Mouse (Mus musculus) heart, postnatal 14 days (tissue): Measurements from ENCODE around the gene Tshz3. TPM values are rescaled to one million over a fixed set of nuclear protein-coding genes. Genes with fewer than 3 reads are reported as not detected.

ENCODE experiments used
- DNase-seq, 2 experiments: peaks; one replicate each; pipeline ENCODE4 v3.0.0; 2021 to 2022
- intact Hi-C: fragments of 180-260 bp; cut with DNase I; formaldehyde crosslinking; loops from one replicate; pipeline ENCODE4 v1.15.1; 2025
- long read RNA-seq, 2 experiments: library from polyadenylated mRNA; stranded (forward); transcript quantifications; one replicate each; pipeline ENCODE4 v2.0.0; 2021
- total RNA-seq, 2 experiments: library from RNA; stranded (reverse); gene quantifications; 2 replicates each; pipeline ENCODE4 v1.2.3; 2021

Gene Tshz3
- total RNA-seq: 1 to 10 TPM; 5.7 to 6.1 TPM
- long read RNA-seq, experiment 1, partial matches to known transcripts: 0 of 1 reads
- long read RNA-seq, experiment 1, other reads (novel, unspliced or antisense): 1 of 1 reads
- long read RNA-seq, experiment 2: 0 reads

- intact Hi-C loops: loop anchor here (10.0 kb wide), 2 partner anchors 277 to 647 kb away; no protein-coding TSS in a partner anchor
- peak; percentile 75 to 83 for DNase-seq
Measured at GRCm38 (mm10) chr7:36697856-36698588, at the start of gene Tshz3. Tshz3 (plus strand) TSS chr7:36698118.

GRCm38 (mm10) chr7:36655931-36656330 is 42.0 kb upstream of the Tshz3 start:
- DNase-seq: no peak
- intact Hi-C loops: no loop called here

GRCm38 (mm10) chr7:36656401-36656800 is 41.5 kb upstream of the Tshz3 start:
- no peak for DNase-seq
- intact Hi-C loops: no loop called here

GRCm38 (mm10) chr7:36658331-36658730 is 39.6 kb upstream of the Tshz3 start:
- no peak for DNase-seq
- intact Hi-C loops: no loop called here

- intact Hi-C loops: no loop called here
- no peak for DNase-seq
Measured at GRCm38 (mm10) chr7:36659265-36659664, 38.7 kb upstream of the Tshz3 start.

- peak in 1 of 2 experiments; percentile 17 for DNase-seq
- intact Hi-C loops: loop anchor here (10.0 kb wide), 1 partner anchor 684 kb away; no protein-coding TSS in a partner anchor
Measured at GRCm38 (mm10) chr7:36660654-36661053, 37.3 kb upstream of the Tshz3 start.

- intact Hi-C loops: loop anchor here (10.0 kb wide), 1 partner anchor 681 kb away; no protein-coding TSS in a partner anchor
Measured at GRCm38 (mm10) chr7:36663431-36663830, 34.5 kb upstream of the Tshz3 start.

GRCm38 (mm10) chr7:36667767-36668166 is 30.2 kb upstream of the Tshz3 start:
- peak in 1 of 2 experiments; percentile 19 for DNase-seq
- intact Hi-C loops: loop anchor here (10.0 kb wide), 1 partner anchor 677 kb away; no protein-coding TSS in a partner anchor

More at GRCm38 (mm10) chr7:36663431-36663830, 34.5 kb upstream of the Tshz3 start:
- peak; percentile 36 to 69 for DNase-seq

- intact Hi-C loops: no loop called here
Measured at GRCm38 (mm10) chr7:36678031-36678430, 19.9 kb upstream of the Tshz3 start.

GRCm38 (mm10) chr7:36678510-36678909 is 19.4 kb upstream of the Tshz3 start:
- no peak for DNase-seq
- intact Hi-C loops: no loop called here

More at GRCm38 (mm10) chr7:36678031-36678430, 19.9 kb upstream of the Tshz3 start:
- DNase-seq: no peak

GRCm38 (mm10) chr7:36679031-36679618 is 18.8 kb upstream of the Tshz3 start:
- intact Hi-C loops: no loop called here
- no peak for DNase-seq

- intact Hi-C loops: no loop called here
- DNase-seq: peak in 1 of 2 experiments; percentile 26
Measured at GRCm38 (mm10) chr7:36679866-36680458, 18.0 kb upstream of the Tshz3 start.

GRCm38 (mm10) chr7:36687508-36687907 is 10.4 kb upstream of the Tshz3 start:
- no peak for DNase-seq
- intact Hi-C loops: no loop called here

GRCm38 (mm10) chr7:36689049-36689793 is 8.7 kb upstream of the Tshz3 start:
- peak; percentile 60 to 69 for DNase-seq
- intact Hi-C loops: no loop called here

- intact Hi-C loops: loop anchor here (10.0 kb wide), 2 partner anchors 284 to 654 kb away; no protein-coding TSS in a partner anchor
- DNase-seq: peak in 1 of 2 experiments; percentile 32
Measured at GRCm38 (mm10) chr7:36690551-36690950, 7.4 kb upstream of the Tshz3 start.

GRCm38 (mm10) chr7:36691617-36692016 is 6.3 kb upstream of the Tshz3 start:
- intact Hi-C loops: loop anchor here (10.0 kb wide), 2 partner anchors 283 to 653 kb away; no protein-coding TSS in a partner anchor
- DNase-seq: no peak

GRCm38 (mm10) chr7:36692381-36692780 is 5.5 kb upstream of the Tshz3 start:
- intact Hi-C loops: loop anchor here (10.0 kb wide), 2 partner anchors 282 to 652 kb away; no protein-coding TSS in a partner anchor
- no peak for DNase-seq

GRCm38 (mm10) chr7:36693081-36693480 is 4.8 kb upstream of the Tshz3 start:
- DNase-seq: no peak
- intact Hi-C loops: loop anchor here (10.0 kb wide), 2 partner anchors 282 to 652 kb away; no protein-coding TSS in a partner anchor

GRCm38 (mm10) chr7:36694642-36695191 is 3.2 kb upstream of the Tshz3 start:
- intact Hi-C loops: loop anchor here (10.0 kb wide), 2 partner anchors 280 to 650 kb away; no protein-coding TSS in a partner anchor
- no peak for DNase-seq
